Mouse (Mus musculus): ENCODE data around the gene Isyna1.
"Not testable (repeated sequence)": the region's sequence is repeated elsewhere in the genome, so short reads cannot be mapped to it uniquely, and the experiment has no call there.

Gene Isyna1

GRCm38 (mm10) chr8:70577207-70577606 lies 17.0 kb upstream of the Isyna1 start:
- DNase-seq, result no peak

GRCm38 (mm10) chr8:70583476-70584387 lies 10.4 kb upstream of the Isyna1 start:
- no peak for DNase-seq

DNA sequence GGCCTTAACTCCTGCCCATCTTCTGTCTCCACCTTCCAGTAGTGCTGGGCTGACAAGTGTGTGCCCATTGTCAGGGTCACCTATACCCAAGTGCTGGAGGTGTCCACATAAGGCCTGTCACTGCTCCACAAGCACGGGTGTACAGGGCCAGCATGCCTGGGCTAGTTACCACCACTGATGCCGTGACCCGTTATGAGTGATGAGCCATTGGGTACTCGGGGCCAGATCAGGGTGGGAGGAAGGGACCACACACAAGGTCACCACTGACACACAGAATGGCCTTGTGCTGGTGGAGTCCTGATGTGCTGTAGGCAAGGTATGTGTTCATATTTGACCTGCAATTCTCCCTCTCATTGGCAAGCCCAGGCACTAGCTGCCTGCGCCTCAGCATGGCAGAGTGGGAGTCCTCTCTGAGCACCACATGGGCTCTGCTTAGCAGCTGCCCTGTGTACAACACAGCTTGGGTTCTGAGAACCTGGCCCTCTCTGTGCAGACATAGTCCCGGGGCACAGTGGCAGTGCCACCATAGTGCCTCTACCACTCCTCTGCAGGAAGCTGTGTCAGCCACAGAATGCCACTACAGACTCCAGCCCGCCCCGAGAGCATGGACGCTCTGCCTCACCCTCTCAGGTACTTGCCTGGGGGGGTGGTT lies 9.4 kb upstream of the Isyna1 start:
- DNase-seq, result no peak

GRCm38 (mm10) chr8:70585258-70585652 lies 8.9 kb upstream of the Isyna1 start:
- DNase-seq, result peak; percentile 71 to 74

DNA sequence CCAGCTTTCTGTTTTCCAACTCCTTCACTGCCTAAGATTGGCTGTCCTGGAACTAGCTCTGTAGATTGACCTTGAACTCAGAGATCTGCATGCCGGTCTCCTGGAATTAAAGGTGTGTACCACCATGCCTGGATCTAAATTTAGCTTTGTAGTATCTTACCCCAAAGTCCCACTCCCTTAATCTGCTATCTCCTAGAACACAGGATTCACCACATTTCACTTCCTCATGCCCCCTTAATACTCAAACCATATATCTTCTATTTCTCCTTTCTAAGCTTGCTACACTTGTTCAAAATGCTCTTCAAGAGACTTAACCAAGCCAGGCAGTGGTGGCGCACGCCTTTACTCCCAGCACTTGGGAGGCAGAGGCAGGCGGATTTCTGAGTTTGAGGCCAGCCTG lies 6.2 kb upstream of the Isyna1 start:
- DNase-seq, result not testable (repeated sequence)

- peak in 1 of 2 experiments; percentile 38 for DNase-seq
These were observed 2.6 kb upstream of the Isyna1 start for GRCm38 (mm10) chr8:70591569-70591968.

GRCm38 (mm10) chr8:70593173-70593572 lies 1.0 kb upstream of the Isyna1 start:
- peak; percentile 55 to 76 for DNase-seq

GRCm38 (mm10) chr8:70594621-70595564 lies 720 bp downstream of the Isyna1 start:
- DNase-seq, result peak; percentile 58 to 82

DNA sequence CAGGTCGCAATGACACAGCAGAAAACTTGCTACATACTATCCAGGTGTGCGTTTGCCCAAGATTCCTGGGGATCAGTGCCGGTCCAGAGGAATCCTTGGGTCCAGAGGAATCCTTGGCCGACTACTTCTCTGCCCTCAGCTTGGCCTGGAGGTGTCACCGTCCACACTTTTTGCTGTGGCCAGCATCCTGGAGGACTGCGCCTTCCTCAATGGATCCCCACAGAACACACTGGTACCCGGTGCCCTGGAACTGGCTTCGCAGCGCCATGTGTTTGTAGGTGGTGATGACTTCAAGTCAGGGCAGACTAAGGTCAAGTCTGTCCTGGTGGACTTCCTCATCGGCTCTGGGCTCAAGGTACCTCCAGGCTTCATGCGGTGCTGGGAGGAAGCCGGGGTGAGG lies 1.6 kb downstream of the Isyna1 start:
- peak in 1 of 2 experiments; percentile 46 for DNase-seq

DNA sequence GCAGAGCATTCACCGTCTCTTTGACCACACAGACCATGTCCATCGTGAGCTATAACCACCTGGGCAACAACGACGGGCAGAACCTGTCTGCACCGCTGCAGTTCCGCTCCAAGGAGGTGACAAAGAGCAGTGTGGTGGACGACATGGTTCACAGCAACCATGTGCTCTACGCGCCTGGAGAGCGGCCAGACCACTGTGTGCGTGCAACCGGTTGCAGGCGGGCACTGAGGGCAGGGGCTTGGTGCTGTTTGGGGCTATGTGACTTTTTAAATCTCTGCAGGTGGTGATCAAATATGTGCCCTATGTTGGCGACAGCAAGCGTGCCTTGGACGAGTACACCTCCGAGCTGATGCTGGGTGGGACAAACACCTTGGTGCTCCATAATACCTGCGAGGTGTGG lies 2.0 kb downstream of the Isyna1 start:
- DNase-seq, result peak in 1 of 2 experiments; percentile 59

DNA sequence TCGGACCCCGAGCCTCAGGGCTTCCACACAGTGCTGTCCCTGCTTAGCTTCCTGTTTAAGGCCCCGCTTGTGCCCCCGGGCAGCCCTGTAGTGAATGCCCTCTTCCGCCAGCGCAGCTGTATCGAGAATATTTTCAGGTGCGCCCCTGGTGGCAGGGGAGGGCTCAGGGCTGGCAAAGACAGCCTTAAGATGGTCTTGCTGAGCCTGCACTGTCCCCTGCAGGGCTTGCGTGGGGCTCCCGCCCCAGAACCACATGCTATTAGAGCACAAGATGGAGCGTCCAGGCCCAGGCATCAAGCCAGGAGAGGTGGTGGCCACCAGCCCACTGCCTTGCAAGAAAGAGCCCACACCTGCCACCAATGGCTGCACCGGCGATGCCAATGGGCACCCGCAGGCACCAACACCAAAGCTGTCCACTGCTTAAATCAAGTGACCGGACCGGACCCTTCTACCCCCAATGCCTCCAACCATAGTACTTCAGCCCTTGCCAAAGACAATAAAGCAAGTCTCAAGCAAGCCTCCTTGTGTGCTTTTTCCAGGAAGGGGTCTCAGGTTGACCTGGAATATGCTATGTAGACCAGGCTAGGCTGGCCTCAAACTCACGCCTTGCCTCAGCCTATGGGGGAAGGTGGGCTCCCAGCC lies 2.7 kb downstream of the Isyna1 start:
- peak in 1 of 2 experiments; percentile 55 for DNase-seq

- no peak for DNase-seq
These were observed 3.5 kb downstream of the Isyna1 start for GRCm38 (mm10) chr8:70597417-70598272.

GRCm38 (mm10) chr8:70598283-70598682 lies 4.1 kb downstream of the Isyna1 start:
- peak; percentile 88 to 92 for DNase-seq

GRCm38 (mm10) chr8:70598722-70599121 lies 4.5 kb downstream of the Isyna1 start:
- DNase-seq, result no peak

DNA sequence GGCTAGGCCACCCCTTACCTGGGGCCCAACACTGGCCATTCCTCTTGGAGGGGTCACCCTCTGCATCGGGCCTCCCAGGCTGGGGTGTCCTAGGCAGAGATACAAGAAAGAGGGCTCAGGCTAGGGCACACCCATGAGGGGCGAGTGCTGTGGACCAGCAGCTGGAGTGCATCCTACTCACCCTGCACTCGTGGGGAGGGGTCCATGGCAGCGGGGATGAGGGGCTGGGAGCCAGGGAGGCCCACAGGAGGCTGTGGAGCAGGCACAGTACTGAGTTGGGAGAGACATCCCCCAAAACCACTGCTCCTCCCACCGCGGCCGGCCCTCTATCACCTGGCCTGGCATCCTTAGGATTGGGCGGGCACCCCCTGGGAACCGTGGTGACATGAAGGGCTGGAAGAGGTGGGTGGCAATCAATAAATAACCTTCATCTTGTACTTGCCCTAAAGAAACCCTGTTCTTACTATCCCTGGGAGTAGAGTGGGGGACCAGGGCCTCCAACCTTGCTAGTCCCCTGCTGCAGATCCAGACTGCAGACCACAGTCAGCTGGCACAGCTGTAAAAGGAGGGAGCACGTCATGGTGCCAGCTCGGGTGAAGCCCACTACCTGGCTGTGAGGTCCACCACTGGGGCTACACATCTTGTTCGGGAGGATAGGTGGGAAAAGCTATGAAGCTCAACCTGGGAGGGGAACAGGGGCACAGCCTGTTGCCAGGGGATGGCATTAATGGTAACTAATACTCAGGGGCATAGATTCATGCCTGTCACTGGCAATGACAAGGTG lies 5.5 kb downstream of the Isyna1 start:
- DNase-seq, result peak in 1 of 2 experiments; percentile 39

DNA sequence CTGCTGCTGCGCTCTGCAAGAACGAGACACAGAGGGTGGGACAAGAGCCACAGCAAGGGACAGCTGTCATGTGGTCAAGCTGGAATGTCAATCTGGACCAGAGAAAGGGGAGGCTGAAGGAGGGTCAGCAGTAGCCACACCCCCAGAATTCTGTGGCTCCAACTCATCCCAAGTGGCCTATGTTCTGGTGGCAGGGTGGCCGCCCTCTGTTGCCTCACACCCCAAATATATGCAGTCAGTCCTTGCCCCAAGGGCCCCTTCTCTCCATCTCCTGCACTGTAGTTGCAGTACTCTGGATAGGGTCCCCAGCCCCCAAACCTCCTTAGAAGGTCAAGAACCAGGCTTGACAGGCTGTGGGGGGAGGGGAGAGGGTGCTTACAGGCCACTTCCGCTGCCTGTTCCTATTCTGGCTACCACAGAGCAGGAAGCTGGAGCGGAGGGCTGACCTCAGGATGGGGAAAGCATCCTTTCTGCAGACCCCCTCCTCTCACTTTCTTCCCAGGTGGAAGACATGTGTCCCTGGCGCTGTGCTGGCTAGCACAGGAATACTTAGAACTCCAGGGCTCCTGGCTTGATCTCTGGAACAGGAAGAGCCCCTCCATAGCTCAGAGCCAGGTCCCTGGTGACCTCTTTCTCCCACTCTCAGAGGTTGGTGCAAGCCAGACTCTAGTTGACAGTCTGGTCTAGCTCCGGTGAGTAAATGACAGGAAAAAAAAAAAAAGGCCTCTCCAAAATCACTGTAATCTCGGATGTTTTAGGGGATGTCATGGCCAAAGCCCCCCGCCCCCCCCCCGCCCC lies 6.5 kb downstream of the Isyna1 start:
- DNase-seq, result peak; percentile 74 to 80

- DNase-seq, result peak; percentile 91 to 94
These were observed 7.1 kb downstream of the Isyna1 start for GRCm38 (mm10) chr8:70601271-70601649.

- no peak for DNase-seq
These were observed 8.1 kb downstream of the Isyna1 start for GRCm38 (mm10) chr8:70602139-70602811.

DNA sequence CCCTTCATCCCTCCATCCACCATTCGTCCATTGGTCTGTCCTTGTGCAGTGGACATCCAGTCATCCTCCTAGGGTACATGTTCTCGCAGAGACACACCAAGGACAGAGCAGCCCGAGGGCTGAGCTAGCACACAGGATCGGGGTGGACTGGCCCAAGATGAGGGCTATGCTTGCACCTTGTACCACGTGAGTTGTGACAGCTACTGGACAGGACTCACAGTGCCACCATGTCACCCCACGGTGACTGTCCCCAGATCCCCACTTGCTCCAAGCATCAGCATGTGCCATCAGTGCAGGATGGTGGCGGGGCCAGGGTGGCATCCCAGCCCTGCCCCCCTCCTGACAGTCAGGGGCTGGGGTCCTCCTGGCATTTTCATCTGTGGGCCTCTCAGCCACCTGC lies 10.4 kb downstream of the Isyna1 start:
- no peak for DNase-seq

Measured in kidney, postnatal 25 days (tissue).